Mouse (Mus musculus): Measurements from ENCODE around the gene Ehmt2. TPM values are rescaled to one million over a fixed set of nuclear protein-coding genes. Genes with fewer than 3 reads are reported as not detected.

Ehmt2 gene
- total and polyA plus RNA-seq, 2 experiments from 2014 or later, result 61.8 to 302 TPM

GRCm38 (mm10) chr17:34858670-34859069 is 39.6 kb upstream of the Ehmt2 start:
- Histone ChIP-seq H3K4me1 (ENCODE audit: insufficient read depth) (no peaks in the 10 kb centered on the region), H3K9ac (no peak overlapping the region), H3K4me3 (ENCODE audit: low read depth, low read length) (no peak overlapping the region), H3K27ac (ENCODE audit: low read depth, low read length) (no peak overlapping the region), H3K4me2 (ENCODE audit: low read depth) (no peak overlapping the region), H3K9me3 (ENCODE audit: low read length) (no peaks in the 10 kb centered on the region), H3K36me3 (ENCODE audit: insufficient read depth) (peaks cover 34% of the 10 kb centered on the region), H3K27me3 (ENCODE audit: insufficient read depth, low read length) (no peaks in the 10 kb centered on the region)
- WGBS, result 85% methylated on average over 4 of the region's 4 CpGs
- TF ChIP-seq CTCF (IDR thresholded peaks at IDR 0.05; ENCODE audit: low read depth), result no peak
- ATAC-seq, result no peak
- DNase-seq, result no peak

- Histone ChIP-seq H3K27me3 (ENCODE audit: insufficient read depth, low read length) (no peaks in the 10 kb centered on the region), H3K4me3 (ENCODE audit: low read depth, low read length) (no peak overlapping the region), H3K9me3 (ENCODE audit: low read length) (no peaks in the 10 kb centered on the region), H3K36me3 (ENCODE audit: insufficient read depth) (peaks cover 15% of the 10 kb centered on the region), H3K4me2 (ENCODE audit: low read depth) (no peak overlapping the region), H3K9ac (no peak overlapping the region), H3K27ac (ENCODE audit: low read depth, low read length) (no peak overlapping the region), H3K4me1 (ENCODE audit: insufficient read depth) (no peaks in the 10 kb centered on the region)
- no peak for DNase-seq
- ATAC-seq, result no peak
- TF ChIP-seq CTCF (IDR thresholded peaks at IDR 0.05; ENCODE audit: low read depth), result no peak
- WGBS, result 90% methylated on average over 9 of the region's 9 CpGs
These were observed 37.8 kb upstream of the Ehmt2 start for GRCm38 (mm10) chr17:34860514-34860913.

GRCm38 (mm10) chr17:34861704-34862415 is 36.4 kb upstream of the Ehmt2 start:
- H3K27me3 ChIP-seq (ENCODE audit: insufficient read depth, low read length), result no peaks in the 10 kb centered on the region
- no peak overlapping the region for H3K4me3 ChIP-seq (ENCODE audit: low read depth, low read length)
- H3K27ac ChIP-seq (ENCODE audit: low read depth, low read length), result no peak overlapping the region
- H3K4me2 ChIP-seq (ENCODE audit: low read depth), result no peak overlapping the region
- H3K9ac ChIP-seq, result no peak overlapping the region
- no peak for ATAC-seq
- peaks cover 2% of the 10 kb centered on the region; the same call in 1 of the 2 replicates for H3K36me3 ChIP-seq (ENCODE audit: insufficient read depth)
- WGBS, result 76% methylated on average over 13 of the region's 13 CpGs
- H3K9me3 ChIP-seq (ENCODE audit: low read length), result no peaks in the 10 kb centered on the region
- H3K4me1 ChIP-seq (ENCODE audit: insufficient read depth), result no peaks in the 10 kb centered on the region
- TF ChIP-seq CTCF (IDR thresholded peaks at IDR 0.05; ENCODE audit: low read depth), result no peak
- no peak for DNase-seq

- no peak within 1 kb of the TSS for H3K4me2 ChIP-seq (ENCODE audit: low read depth)
- no peaks in the 10 kb centered on the region for H3K36me3 ChIP-seq (ENCODE audit: insufficient read depth)
- DNase-seq (no peak), ATAC-seq (no peak)
- 68% methylated on average over 8 of the region's 8 CpGs for WGBS
- H3K27ac ChIP-seq (ENCODE audit: low read depth, low read length), result no peak within 1 kb of the TSS
- no peak for TF ChIP-seq CTCF (IDR thresholded peaks at IDR 0.05; ENCODE audit: low read depth)
- H3K9me3 ChIP-seq (ENCODE audit: low read length), result no peaks in the 10 kb centered on the region
- no peaks in the 10 kb centered on the region for H3K4me1 ChIP-seq (ENCODE audit: insufficient read depth)
- no peaks in the 10 kb centered on the region for H3K27me3 ChIP-seq (ENCODE audit: insufficient read depth, low read length)
- no peak within 1 kb of the TSS for H3K4me3 ChIP-seq (ENCODE audit: low read depth, low read length)
- no peak within 1 kb of the TSS for H3K9ac ChIP-seq
These were observed 35.7 kb upstream of the Ehmt2 start, which contains the start of gene Cfb for GRCm38 (mm10) chr17:34862416-34863081. Cfb (minus strand) TSS chr17:34862518.

- 64% methylated on average over 7 of the region's 7 CpGs for WGBS
- ATAC-seq (no peak), DNase-seq (no peak)
- no peak for TF ChIP-seq CTCF (IDR thresholded peaks at IDR 0.05; ENCODE audit: low read depth)
- no peak overlapping the region for H3K4me2 ChIP-seq (ENCODE audit: low read depth)
- no peaks in the 10 kb centered on the region for H3K27me3 ChIP-seq (ENCODE audit: insufficient read depth, low read length)
- no peaks in the 10 kb centered on the region for H3K36me3 ChIP-seq (ENCODE audit: insufficient read depth)
- H3K9me3 ChIP-seq (ENCODE audit: low read length), result no peaks in the 10 kb centered on the region
- no peaks in the 10 kb centered on the region for H3K4me1 ChIP-seq (ENCODE audit: insufficient read depth)
- no peak overlapping the region for H3K27ac ChIP-seq (ENCODE audit: low read depth, low read length)
- H3K4me3 ChIP-seq (ENCODE audit: low read depth, low read length), result no peak overlapping the region
- H3K9ac ChIP-seq, result no peak overlapping the region
These were observed 32.3 kb upstream of the Ehmt2 start for GRCm38 (mm10) chr17:34865981-34866380.

- Histone ChIP-seq H3K4me2 (ENCODE audit: low read depth) (no peak overlapping the region), H3K4me3 (ENCODE audit: low read depth, low read length) (no peak overlapping the region), H3K9me3 (ENCODE audit: low read length) (no peaks in the 10 kb centered on the region), H3K36me3 (ENCODE audit: insufficient read depth) (no peaks in the 10 kb centered on the region), H3K4me1 (ENCODE audit: insufficient read depth) (no peaks in the 10 kb centered on the region), H3K9ac (no peak overlapping the region), H3K27ac (ENCODE audit: low read depth, low read length) (no peak overlapping the region), H3K27me3 (ENCODE audit: insufficient read depth, low read length) (no peaks in the 10 kb centered on the region)
- ATAC-seq, result no peak
- 91% methylated on average over 6 of the region's 6 CpGs for WGBS
- no peak for DNase-seq
- TF ChIP-seq CTCF (IDR thresholded peaks at IDR 0.05; ENCODE audit: low read depth), result no peak
These were observed 23.9 kb upstream of the Ehmt2 start for GRCm38 (mm10) chr17:34874321-34874720.

GRCm38 (mm10) chr17:34879336-34879879 is 18.9 kb upstream of the Ehmt2 start, which contains the start of gene Zbtb12:
Zbtb12 (plus strand) TSS chr17:34879483.
- Histone ChIP-seq H3K27me3 (ENCODE audit: insufficient read depth, low read length) (0 out of 2 replicates have a peak, but pooled peaks cover 4% of the 10 kb centered on the region), H3K4me2 (ENCODE audit: low read depth) (no peak within 1 kb of the TSS), H3K9me3 (ENCODE audit: low read length) (no peaks in the 10 kb centered on the region), H3K9ac (no peak within 1 kb of the TSS), H3K4me3 (ENCODE audit: low read depth, low read length) (no peak within 1 kb of the TSS), H3K36me3 (ENCODE audit: insufficient read depth) (no peaks in the 10 kb centered on the region), H3K4me1 (ENCODE audit: insufficient read depth) (no peaks in the 10 kb centered on the region), H3K27ac (ENCODE audit: low read depth, low read length) (no peak within 1 kb of the TSS)
- 67% methylated on average over 11 of the region's 11 CpGs for WGBS
- TF ChIP-seq CTCF (IDR thresholded peaks at IDR 0.05; ENCODE audit: low read depth), result no peak
- ATAC-seq (no peak), DNase-seq (no peak)

Measured in forebrain, postnatal 0 days (tissue).